Mouse (Mus musculus) hindbrain, embryonic 15.5 days (tissue): Measurements from ENCODE around the gene Serac1. TPM values are rescaled to one million over a fixed set of nuclear protein-coding genes. Genes with fewer than 3 reads are reported as not detected.

Experiments
- ATAC-seq: fragments of 200-750 bp; cut with Nextera tagmentation; 2 replicates; pipeline ENCODE4 v1.8.0; 2017; ENCODE audit warnings: low read depth, moderate number of reproducible peaks, moderate TSS enrichment; ENCODE audit not compliant: low FRiP score
- H3K27ac ChIP-seq: fragments of 300-500 bp; sonication (generic); replicated peaks from 2 replicates; pipeline ENCODE4 v1.5.1; 2015; ENCODE audit warnings: mild to moderate bottlenecking, inconsistent platforms
- H3K27me3 ChIP-seq: fragments of 300-500 bp; sonication (generic); 2 replicates; pipeline ENCODE4 v1.6.1; 2015; ENCODE audit warnings: control low read depth, inconsistent platforms
- H3K36me3 ChIP-seq: fragments of 300-500 bp; sonication (generic); 2 replicates; pipeline ENCODE4 v1.6.1; 2015; ENCODE audit warnings: control low read depth, inconsistent platforms
- H3K4me1 ChIP-seq: fragments of 300-500 bp; sonication (generic); replicated peaks from 2 replicates; pipeline ENCODE4 v1.6.1; 2015; ENCODE audit warnings: control low read depth, inconsistent platforms
- H3K4me2 ChIP-seq: fragments of 300-500 bp; sonication (generic); 2 replicates; pipeline ENCODE4 v1.6.1; 2015; ENCODE audit warnings: moderate library complexity, mild to moderate bottlenecking, inconsistent platforms
- H3K4me3 ChIP-seq: fragments of 300-500 bp; sonication (generic); 2 replicates; pipeline ENCODE4 v1.5.1; 2015; ENCODE audit warnings: mild to moderate bottlenecking, inconsistent platforms
- H3K9ac ChIP-seq: fragments of 300-500 bp; sonication (generic); 2 replicates; pipeline ENCODE4 v1.6.1; 2015; ENCODE audit warnings: inconsistent platforms
- H3K9me3 ChIP-seq: fragments of 300-500 bp; sonication (generic); 2 replicates; pipeline ENCODE4 v1.6.1; 2016; ENCODE audit warnings: control low read depth, inconsistent platforms
- WGBS: fragments of 180-500 bp; shearing (Covaris S2); methylation state at CpG from one replicate; pipeline ENCODE4 v1.1.7; 2015; 5-methylcytosine and 5-hydroxymethylcytosine counted together
- polyA plus RNA-seq: library from polyadenylated mRNA; unstranded; fragments of >200 nt; fragmentation: Nextera tagmentation; extraction: Ambion mirVana; gene quantifications from 2 replicates; pipeline ENCODE4 v1.2.1, GENCODE M21; 2015

Gene Serac1
- polyA plus RNA-seq, 1 experiment from 2014 or later = 11.9 TPM

DNA sequence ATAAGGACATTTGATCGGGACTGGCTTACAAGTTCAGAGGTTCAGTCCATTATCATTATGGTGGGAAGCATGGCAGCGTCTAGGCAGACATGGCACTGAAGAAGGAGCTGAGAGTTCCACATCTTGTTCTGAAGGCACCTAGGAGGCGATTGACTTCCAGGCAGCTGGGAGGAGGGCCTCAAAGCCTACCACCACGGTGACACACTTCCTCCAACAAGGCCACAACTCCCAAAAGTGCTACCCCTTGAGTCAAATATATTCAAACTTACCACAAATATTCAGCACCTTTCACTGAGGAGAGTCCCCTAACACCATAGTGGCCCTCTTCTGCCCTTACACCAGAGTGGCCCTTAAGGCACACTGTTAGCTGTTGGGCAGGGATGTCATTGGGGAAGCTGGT, 64.6 kb downstream of the Serac1 start:
- Histone ChIP-seq H3K27ac (no peak overlapping the region), H3K36me3 (no peaks in the 10 kb centered on the region), H3K4me3 (no peak overlapping the region), H3K27me3 (no peaks in the 10 kb centered on the region), H3K9me3 (no peaks in the 10 kb centered on the region), H3K4me2 (no peak overlapping the region), H3K4me1 (no peaks in the 10 kb centered on the region), H3K9ac (no peak overlapping the region)
- WGBS = 90% methylated on average over 4 of the region's 4 CpGs
- no peak for ATAC-seq

DNA sequence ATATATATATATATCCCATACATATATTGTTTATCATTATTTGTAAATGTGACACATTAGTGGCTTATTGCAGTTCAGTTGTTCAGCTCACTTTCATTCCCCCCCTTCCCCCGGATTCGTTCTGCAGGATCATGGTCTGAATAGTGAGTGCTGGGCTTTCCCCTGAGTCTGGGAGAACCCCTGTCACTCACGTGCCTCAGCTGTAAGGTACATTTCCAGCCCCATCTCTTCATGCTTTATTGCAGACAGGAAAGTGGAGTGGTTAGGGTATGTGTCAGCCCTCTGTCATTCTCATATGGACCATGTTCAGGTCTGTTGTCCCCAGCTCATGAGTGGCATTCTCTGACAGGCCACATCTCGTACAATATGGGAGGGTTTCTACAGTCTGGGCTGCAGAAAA, 66.5 kb downstream of the Serac1 start:
- no peak overlapping the region for H3K4me3 ChIP-seq
- 83% methylated on average over 4 of the region's 4 CpGs for WGBS
- H3K4me1 ChIP-seq = no peaks in the 10 kb centered on the region
- ATAC-seq = no peak
- H3K4me2 ChIP-seq = no peak overlapping the region
- H3K27ac ChIP-seq = no peak overlapping the region
- H3K9ac ChIP-seq = no peak overlapping the region
- H3K9me3 ChIP-seq = no peaks in the 10 kb centered on the region
- H3K36me3 ChIP-seq = no peaks in the 10 kb centered on the region
- no peaks in the 10 kb centered on the region for H3K27me3 ChIP-seq

DNA sequence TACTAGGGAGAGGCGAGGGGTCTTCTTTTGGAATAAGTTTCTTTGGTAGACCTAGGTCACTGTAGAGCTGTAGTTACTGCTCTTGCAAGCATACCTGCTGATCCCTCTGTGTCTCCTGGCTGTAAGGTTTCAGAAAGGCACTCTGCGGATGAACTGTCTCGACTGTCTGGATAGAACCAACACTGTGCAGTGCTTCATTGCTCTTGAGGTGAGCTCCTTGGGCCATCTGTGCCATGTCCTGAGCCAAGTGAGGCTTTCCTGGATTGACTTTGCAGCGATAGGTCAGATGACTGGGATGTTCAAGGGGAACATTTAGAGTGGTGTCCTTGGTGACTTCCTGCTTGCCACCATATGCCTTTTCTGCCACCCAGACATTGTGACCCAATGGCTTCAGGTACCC, 69.9 kb downstream of the Serac1 start:
- no peak for ATAC-seq
- no peak overlapping the region for H3K27ac ChIP-seq
- no peaks in the 10 kb centered on the region for H3K36me3 ChIP-seq
- H3K9ac ChIP-seq = no peak overlapping the region
- no peaks in the 10 kb centered on the region for H3K9me3 ChIP-seq
- WGBS = 88% methylated on average over 4 of the region's 4 CpGs
- H3K4me3 ChIP-seq = no peak overlapping the region
- no peak overlapping the region for H3K4me2 ChIP-seq
- H3K27me3 ChIP-seq = no peaks in the 10 kb centered on the region
- H3K4me1 ChIP-seq = peaks cover 13% of the 10 kb centered on the region

DNA sequence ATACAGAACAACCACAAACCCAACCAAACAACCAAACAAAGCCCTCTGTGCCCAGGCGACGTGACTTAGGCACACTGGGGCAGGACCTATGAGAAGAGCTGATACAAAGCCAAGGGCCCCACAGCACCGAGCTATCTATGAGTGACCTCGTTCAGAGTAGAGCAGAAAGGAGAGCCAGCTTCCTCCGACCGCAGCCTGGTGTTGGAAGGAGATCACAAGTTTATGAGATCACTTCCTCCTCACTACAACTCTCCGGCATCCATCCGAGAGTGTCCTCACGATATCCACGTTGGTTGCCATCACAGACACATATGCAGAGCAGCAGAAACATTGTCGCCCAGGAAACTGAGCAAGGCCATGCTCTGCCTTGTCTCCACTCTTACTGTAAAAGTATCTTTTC, 71.0 kb downstream of the Serac1 start:
- Histone ChIP-seq H3K4me3 (no peak overlapping the region), H3K9ac (no peak overlapping the region), H3K9me3 (no peaks in the 10 kb centered on the region), H3K27ac (no peak overlapping the region), H3K4me2 (no peak overlapping the region), H3K4me1 (peaks cover 13% of the 10 kb centered on the region), H3K36me3 (no peaks in the 10 kb centered on the region), H3K27me3 (no peaks in the 10 kb centered on the region)
- ATAC-seq = no peak
- 87% methylated on average over 11 of the region's 11 CpGs for WGBS

DNA sequence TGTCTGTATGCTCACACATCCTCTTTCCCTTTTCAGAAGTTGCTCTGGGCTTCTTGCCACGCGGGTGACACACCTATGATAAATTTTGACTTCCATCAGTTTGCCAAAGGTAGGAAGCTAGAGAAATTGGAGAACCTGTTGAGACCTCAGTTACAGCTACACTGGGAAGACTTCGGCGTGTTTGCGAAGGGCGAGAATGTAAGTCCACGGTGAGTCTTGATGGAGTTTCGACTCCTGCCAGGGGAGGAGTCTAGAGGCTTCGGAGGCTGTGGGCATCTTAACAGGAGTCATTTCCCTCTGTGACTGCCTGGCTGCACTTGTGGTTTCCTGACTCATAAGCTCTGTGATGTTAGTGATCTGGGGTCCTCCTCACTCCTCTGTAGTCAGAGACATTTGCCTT, 71.6 kb downstream of the Serac1 start:
- ATAC-seq = no peak
- H3K36me3 ChIP-seq = no peaks in the 10 kb centered on the region
- H3K27ac ChIP-seq = no peak overlapping the region
- no peak overlapping the region for H3K4me3 ChIP-seq
- 93% methylated on average over 9 of the region's 9 CpGs for WGBS
- no peaks in the 10 kb centered on the region for H3K27me3 ChIP-seq
- H3K4me1 ChIP-seq = peaks cover 13% of the 10 kb centered on the region
- no peak overlapping the region for H3K9ac ChIP-seq
- H3K9me3 ChIP-seq = no peaks in the 10 kb centered on the region
- H3K4me2 ChIP-seq = no peak overlapping the region

DNA sequence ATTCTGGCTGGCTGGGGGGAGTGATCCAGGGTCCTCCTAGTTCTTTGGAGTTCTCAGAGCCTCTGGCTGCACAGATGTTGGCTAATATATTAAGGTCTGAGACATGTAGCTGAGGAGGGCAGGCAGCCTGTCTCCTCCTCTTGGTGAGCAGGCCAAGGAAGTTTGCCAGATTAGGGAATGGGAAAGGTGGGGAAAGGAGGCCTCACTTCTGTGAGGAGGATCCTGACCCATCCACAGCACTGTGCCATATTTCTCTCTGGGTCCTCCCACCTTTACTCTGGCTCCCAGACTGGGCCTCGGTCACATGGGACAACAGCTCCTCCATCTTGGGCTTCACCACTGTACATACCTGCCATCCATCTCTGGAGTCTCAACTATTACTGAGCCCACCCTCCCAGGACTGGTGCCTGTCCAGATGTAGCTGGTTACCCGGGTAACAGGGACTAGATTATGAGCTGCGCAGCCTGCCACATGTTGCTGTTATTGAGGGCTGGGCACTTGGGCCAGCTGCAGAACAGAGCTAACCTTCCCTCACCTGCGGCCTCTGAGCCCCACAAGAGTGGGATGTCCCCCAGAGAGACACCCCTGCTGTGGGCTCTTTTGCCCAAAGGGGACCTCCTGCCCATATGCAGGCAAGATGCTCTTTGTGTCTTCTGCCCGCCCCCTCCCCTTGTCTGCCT, 72.3 kb downstream of the Serac1 start:
- WGBS = 79% methylated on average over 5 of the region's 5 CpGs
- Histone ChIP-seq H3K9me3 (no peaks in the 10 kb centered on the region), H3K4me2 (no peak overlapping the region), H3K4me3 (no peak overlapping the region), H3K27me3 (no peaks in the 10 kb centered on the region), H3K9ac (no peak overlapping the region), H3K27ac (no peak overlapping the region), H3K36me3 (no peaks in the 10 kb centered on the region), H3K4me1 (peaks cover 13% of the 10 kb centered on the region)
- ATAC-seq = no peak; the same call in 1 of the 2 replicates

DNA sequence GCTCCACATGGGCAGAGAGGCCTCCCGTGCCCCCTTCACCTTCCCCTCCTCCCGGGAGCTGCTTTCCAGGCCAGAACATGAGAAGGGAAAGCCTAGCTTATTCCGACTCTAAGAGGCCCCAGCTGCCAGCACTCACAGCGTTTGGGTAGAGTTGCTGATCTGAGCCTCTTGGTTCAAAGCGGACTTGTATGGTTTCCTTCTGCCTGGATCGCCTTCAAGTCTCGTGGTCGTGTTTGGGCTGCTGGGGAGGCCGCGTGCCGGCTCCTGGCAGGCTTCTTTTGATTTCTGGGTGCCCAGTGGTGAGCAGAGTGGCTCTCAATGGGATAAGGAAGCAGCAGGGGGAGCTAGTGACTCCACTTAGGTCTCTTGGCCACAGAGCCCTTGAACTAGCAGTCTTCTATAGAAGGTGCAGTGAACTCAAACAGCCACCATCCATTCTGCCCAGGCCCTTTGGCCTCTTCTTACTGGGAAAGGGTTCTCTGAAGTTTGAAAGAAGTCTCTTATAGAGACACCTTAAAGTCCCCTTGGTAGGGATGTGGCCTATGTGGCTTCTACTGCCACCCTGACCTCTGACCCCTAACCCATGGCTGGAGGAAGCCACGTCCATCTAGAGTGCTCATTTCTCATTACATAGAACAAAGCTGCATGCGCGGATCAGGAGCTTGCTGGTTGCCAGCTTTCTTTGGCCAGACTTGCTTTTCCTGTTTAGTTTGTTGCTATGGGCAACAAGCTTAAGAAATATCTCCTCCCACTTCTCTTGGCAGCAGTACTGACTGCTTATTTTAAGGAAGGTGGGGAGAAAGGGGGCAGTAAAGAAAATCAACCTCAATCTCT, 73.7 kb downstream of the Serac1 start:
- Histone ChIP-seq H3K27me3 (no peaks in the 10 kb centered on the region), H3K27ac (peak overlapping the region; percentile 63)
- ATAC-seq = peak; percentile 65; the same call in 1 of the 2 replicates

DNA sequence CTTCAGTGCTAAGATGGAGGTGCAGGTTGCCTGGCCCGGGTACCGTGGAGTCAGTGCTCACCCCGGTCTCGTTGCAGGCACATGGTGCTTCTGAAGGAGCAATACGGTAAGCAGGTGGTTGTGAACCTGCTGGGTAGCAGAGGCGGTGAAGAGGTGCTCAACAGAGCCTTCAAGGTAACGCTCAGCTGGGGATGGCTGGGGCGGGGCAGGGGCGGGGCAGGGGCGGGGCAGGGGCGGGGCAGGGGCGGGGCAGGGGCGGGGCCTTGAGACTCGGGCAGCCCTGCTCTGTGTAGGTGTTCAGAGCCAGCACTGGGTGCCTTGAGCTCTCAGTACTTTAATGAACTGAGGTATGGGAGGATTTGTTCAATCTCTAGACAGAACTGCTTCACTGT, 74.3 kb downstream of the Serac1 start:
- Histone ChIP-seq H3K27ac (no peak overlapping the region), H3K9me3 (no peaks in the 10 kb centered on the region), H3K4me2 (no peak overlapping the region), H3K27me3 (no peaks in the 10 kb centered on the region), H3K9ac (no peak overlapping the region), H3K4me3 (no peak overlapping the region), H3K4me1 (peaks cover 13% of the 10 kb centered on the region), H3K36me3 (no peaks in the 10 kb centered on the region)
- 11% methylated on average over 14 of the region's 14 CpGs for WGBS
- ATAC-seq = peak; percentile 36; the same call in 1 of the 2 replicates

More for the DNA sequence above, 73.7 kb downstream of the Serac1 start:
- no peak overlapping the region for H3K4me2 ChIP-seq
- no peak overlapping the region for H3K4me3 ChIP-seq
- no peaks in the 10 kb centered on the region for H3K9me3 ChIP-seq
- H3K4me1 ChIP-seq = peaks cover 13% of the 10 kb centered on the region
- H3K9ac ChIP-seq = no peak overlapping the region
- WGBS = 32% methylated on average over 14 of the region's 14 CpGs
- H3K36me3 ChIP-seq = no peaks in the 10 kb centered on the region

DNA sequence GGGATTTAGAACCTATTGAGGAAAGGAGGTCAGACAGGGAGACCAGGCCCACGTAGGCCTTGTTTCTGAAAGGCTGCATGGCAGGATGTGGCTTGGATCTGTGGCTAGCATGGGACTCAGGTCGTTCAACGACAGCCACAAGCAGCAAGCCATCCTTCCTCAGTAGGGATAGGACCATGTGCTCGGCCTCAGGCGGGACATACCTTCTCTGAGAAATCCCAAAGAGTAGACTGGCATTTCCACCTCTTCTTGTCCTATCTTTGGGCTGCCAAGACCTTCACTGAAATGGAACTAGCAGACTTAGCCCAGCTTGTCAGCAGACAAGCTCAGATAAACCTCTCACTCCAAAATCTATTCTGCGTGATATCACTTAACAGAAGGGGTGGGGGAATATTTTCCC, 75.9 kb downstream of the Serac1 start:
- no peak overlapping the region for H3K4me3 ChIP-seq
- no peaks in the 10 kb centered on the region for H3K36me3 ChIP-seq
- H3K27me3 ChIP-seq = no peaks in the 10 kb centered on the region
- no peaks in the 10 kb centered on the region for H3K9me3 ChIP-seq
- peaks cover 13% of the 10 kb centered on the region for H3K4me1 ChIP-seq
- H3K4me2 ChIP-seq = no peak overlapping the region
- 93% methylated on average over 6 of the region's 6 CpGs for WGBS
- ATAC-seq = no peak
- H3K27ac ChIP-seq = no peak overlapping the region
- H3K9ac ChIP-seq = no peak overlapping the region

DNA sequence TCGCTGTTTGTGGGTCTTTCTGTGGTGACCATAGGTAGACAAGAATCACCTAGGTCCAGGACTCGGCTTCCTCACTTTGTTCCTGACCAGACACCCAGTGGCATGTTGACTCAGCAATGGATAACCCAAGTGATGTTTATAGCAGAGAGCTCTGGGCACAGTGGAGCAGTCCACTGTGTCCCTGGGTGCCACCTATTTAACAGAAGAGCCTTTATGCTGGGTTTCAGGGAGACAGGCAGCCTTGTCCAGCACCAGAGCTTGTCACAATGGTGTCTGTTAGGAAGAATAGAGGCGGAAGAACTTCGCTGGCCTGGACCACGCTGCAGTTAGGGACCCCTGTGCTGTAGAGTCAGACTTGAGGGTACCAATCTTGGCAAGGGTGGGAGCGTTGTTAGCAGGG, 77.0 kb downstream of the Serac1 start:
- Histone ChIP-seq H3K9me3 (no peaks in the 10 kb centered on the region), H3K27ac (no peak overlapping the region), H3K27me3 (no peaks in the 10 kb centered on the region), H3K4me2 (no peak overlapping the region), H3K9ac (no peak overlapping the region), H3K4me3 (no peak overlapping the region), H3K36me3 (no peaks in the 10 kb centered on the region), H3K4me1 (peaks cover 13% of the 10 kb centered on the region)
- no peak for ATAC-seq
- WGBS = 90% methylated on average over 6 of the region's 6 CpGs

DNA sequence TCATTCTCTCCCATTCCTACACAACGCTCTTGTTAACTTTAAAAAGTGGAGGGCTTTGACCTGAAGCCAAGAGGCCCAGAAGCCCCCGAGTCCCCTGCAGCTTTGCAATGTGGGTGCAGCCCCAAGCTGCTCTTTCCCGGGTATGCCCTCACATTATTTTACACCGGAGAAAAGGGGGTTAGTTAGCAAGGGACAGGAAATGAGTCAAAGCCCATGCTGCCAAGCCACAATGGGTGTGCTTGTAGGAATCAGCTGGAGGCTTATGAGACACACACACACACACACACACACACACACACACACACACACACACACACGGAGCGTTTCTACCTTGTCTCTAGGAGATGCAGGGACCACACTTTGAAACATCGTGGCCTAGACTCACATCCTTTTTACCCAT, 77.7 kb downstream of the Serac1 start:
- Histone ChIP-seq H3K4me2 (no peak overlapping the region), H3K4me1 (peaks cover 18% of the 10 kb centered on the region), H3K9me3 (no peaks in the 10 kb centered on the region), H3K4me3 (no peak overlapping the region), H3K27ac (no peak overlapping the region), H3K27me3 (no peaks in the 10 kb centered on the region), H3K36me3 (no peaks in the 10 kb centered on the region), H3K9ac (no peak overlapping the region)
- WGBS = 85% methylated on average over 7 of the region's 7 CpGs
- ATAC-seq = no peak

DNA sequence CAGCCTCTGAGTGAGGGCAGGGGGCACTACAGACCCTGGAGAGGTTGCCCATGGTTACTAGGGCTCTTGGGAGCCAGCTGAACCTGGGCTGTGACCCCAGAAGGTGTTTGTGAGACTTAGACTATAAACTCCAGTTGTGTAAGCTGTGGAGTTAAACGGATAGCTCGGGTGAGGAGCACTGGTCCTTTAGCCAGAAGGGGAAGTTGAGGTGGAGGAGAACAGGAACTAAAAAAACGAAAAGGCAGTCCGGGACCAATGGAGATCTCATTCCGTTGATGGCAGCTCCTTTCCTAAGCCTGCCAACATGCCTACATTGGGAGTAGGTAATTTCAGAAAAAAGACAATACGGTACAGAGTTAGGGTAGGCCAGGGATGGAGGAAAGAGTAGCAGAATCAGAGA, 78.2 kb downstream of the Serac1 start:
- H3K4me3 ChIP-seq = no peak overlapping the region
- no peak overlapping the region for H3K27ac ChIP-seq
- no peaks in the 10 kb centered on the region for H3K9me3 ChIP-seq
- H3K4me2 ChIP-seq = no peak overlapping the region
- H3K36me3 ChIP-seq = no peaks in the 10 kb centered on the region
- ATAC-seq = no peak
- H3K4me1 ChIP-seq = peaks cover 16% of the 10 kb centered on the region
- H3K27me3 ChIP-seq = no peaks in the 10 kb centered on the region
- H3K9ac ChIP-seq = no peak overlapping the region
- 86% methylated on average over 6 of the region's 6 CpGs for WGBS
